Mouse (Mus musculus) forebrain, embryonic 10.5 days (tissue): ENCODE data around the gene Grip1. TPM values are rescaled to one million over a fixed set of nuclear protein-coding genes. Genes with fewer than 3 reads are reported as not detected.

Experiments
- DNase-seq: peaks from one replicate; pipeline ENCODE4 v3.0.0-alpha.2; 2017; ENCODE audit warnings: low spot score; ENCODE audit errors: extremely low spot score
- H3K27ac ChIP-seq: fragments of 300-500 bp; sonication (generic); 2 replicates; pipeline ENCODE4 v1.5.1; 2016; ENCODE audit warnings: mild to moderate bottlenecking
- H3K27me3 ChIP-seq: fragments of 300-500 bp; sonication (generic); 2 replicates; pipeline ENCODE4 v1.6.1; 2016; ENCODE audit warnings: mild to moderate bottlenecking; ENCODE audit not compliant: poor library complexity, severe bottlenecking
- H3K36me3 ChIP-seq: fragments of 300-500 bp; sonication (generic); replicated peaks from 2 replicates; pipeline ENCODE4 v1.6.1; 2016; ENCODE audit warnings: mild to moderate bottlenecking, moderate library complexity
- H3K4me1 ChIP-seq: fragments of 300-500 bp; sonication (generic); 2 replicates; pipeline ENCODE4 v1.6.1; 2016
- H3K4me3 ChIP-seq: fragments of 300-500 bp; sonication (generic); 2 replicates; pipeline ENCODE4 v1.5.1; 2016; ENCODE audit warnings: mild to moderate bottlenecking, moderate library complexity
- H3K9me3 ChIP-seq: fragments of 300-500 bp; sonication (generic); 2 replicates; pipeline ENCODE4 v1.6.1; 2016; ENCODE audit warnings: mild to moderate bottlenecking, moderate library complexity
- WGBS: fragments of 180-500 bp; shearing (Covaris S2); methylation state at CpG from one replicate; pipeline ENCODE4 v1.1.7; 2016; 5-methylcytosine and 5-hydroxymethylcytosine counted together
- polyA plus RNA-seq: library from polyadenylated mRNA; unstranded; fragments of >200 nt; fragmentation: Nextera tagmentation; extraction: Ambion mirVana; gene quantifications from 2 replicates; pipeline ENCODE4 v1.2.1, GENCODE M21; 2016

Grip1 gene
- polyA plus RNA-seq, 1 experiment from 2014 or later = 4.3 TPM

DNA sequence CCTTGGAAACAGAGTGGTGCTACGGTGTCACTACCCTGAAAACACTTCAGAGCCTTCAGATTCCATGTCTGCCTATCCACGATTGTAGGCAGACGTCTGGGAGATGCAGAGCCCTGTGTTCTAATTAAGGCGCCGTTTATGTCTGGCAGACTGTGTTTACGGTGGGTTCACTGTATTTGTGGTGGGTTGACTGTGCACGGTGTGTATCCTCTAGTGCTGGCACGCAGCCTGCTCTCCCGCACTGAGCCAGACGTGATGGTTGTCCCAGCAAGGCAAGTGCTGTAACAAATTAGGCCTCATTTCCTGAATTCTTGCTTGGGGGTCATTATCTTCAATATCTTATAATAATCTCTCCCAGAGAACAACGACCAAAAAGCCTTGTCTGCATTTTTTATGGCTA lies 680.1 kb downstream of the Grip1 start:
- Histone ChIP-seq H3K4me1 (0 out of 2 replicates have a peak, but pooled peaks cover 3% of the 10 kb centered on the region), H3K27me3 (no peaks in the 10 kb centered on the region), H3K9me3 (no peaks in the 10 kb centered on the region), H3K27ac (no peak overlapping the region), H3K4me3 (no peak overlapping the region), H3K36me3 (no peaks in the 10 kb centered on the region)
- DNase-seq = no peak
- 88% methylated on average over 11 of the region's 11 CpGs for WGBS

DNA sequence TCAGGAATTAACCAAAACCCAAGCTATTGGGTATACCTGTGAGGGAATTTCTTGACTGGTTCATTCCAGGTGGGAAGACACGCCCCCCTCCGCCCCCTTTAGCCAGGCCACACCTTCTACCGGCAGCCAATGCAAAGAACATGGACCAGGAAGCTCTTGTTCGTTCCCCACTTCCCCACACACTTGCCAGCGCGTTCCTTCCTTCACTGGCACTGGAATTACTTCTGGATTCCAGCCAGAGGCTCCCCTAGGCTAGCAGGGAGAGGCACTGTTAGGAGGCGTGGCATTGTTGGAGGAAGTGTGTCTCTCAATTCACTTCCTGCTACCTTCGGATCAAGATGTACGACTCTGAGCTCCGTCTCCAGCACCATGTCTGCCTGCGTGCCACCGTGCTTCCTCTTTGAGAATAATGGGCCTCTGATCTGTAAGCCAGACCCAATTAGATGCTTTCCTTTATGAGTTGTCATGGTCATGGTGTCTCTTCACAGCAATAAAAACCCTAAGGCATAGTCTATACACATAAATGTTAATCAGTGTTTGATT lies 682.5 kb downstream of the Grip1 start:
- H3K4me3 ChIP-seq = no peak overlapping the region
- 91% methylated on average over 12 of the region's 12 CpGs for WGBS
- H3K27me3 ChIP-seq = no peaks in the 10 kb centered on the region
- no peak overlapping the region for H3K27ac ChIP-seq
- no peaks in the 10 kb centered on the region for H3K4me1 ChIP-seq
- no peak for DNase-seq
- no peaks in the 10 kb centered on the region for H3K36me3 ChIP-seq
- H3K9me3 ChIP-seq = no peaks in the 10 kb centered on the region

Other genes starting within 250 kb of the Grip1 start
- gene Cand1, start 213.8 kb upstream of the Grip1 start, polyA plus RNA-seq = 87.0 and 99.9 TPM in 2 replicates